27 mouse cellular contexts compared by ENCODE assay signal in the genomic region with DNA sequence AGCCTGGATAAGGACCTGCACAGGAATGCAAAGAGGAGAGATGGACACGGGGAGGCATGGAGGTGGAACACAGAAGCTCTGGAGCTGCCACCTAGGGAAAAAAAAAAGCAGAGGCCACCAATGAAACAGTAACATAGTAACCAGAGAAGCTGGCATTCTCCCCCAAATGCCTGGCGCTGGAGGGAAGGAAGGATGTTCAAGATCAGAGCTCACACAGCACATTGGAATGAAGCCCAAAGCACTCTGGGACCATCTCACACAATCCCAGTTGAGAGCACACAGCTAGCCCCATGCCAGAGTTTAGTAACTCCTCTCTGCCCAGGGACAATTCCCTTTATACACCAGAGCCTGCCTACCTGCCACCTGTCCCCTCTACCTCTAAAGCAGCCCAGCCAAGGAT. TPM values are rescaled to one million over a fixed set of nuclear protein-coding genes. Genes with fewer than 3 reads are reported as not detected.
DNase-seq lines count a peak whose midpoint lies in the region; ATAC-seq and TF ChIP-seq lines count a peak whose summit lies in the region.
"Had no signal": no experiment of that assay in that cellular context is flagged by ENCODE, and none has a peak within 500 bp of the region (broad histone marks: within the 10 kb centered on the region; RNA-seq: fewer than 3 reads in every experiment).

No protein-coding gene starts in this region.

- H3K4me1 ChIP-seq in heart, embryonic 12.5 days (replicated peaks) = peaks cover 98% of the 10 kb centered on the region
- peaks cover 17% of the 10 kb centered on the region for H3K4me1 ChIP-seq in kidney, adult 2 months (ENCODE audit: control insufficient read depth, insufficient read depth, low read length)
- H3K4me1 ChIP-seq in lung, postnatal 0 days (ENCODE audit: insufficient read depth, low read depth, low read length) = peaks cover 65% of the 10 kb centered on the region

- H3K27me3 ChIP-seq in heart, embryonic 12.5 days (replicated peaks) = no peaks in the 10 kb centered on the region
- H3K27me3 ChIP-seq in kidney, adult 2 months (replicated peaks; ENCODE audit: control insufficient read depth, insufficient read depth, low read length) = no peaks in the 10 kb centered on the region
- no peaks in the 10 kb centered on the region for H3K27me3 ChIP-seq in lung, postnatal 0 days (replicated peaks; ENCODE audit: insufficient read depth, low read length)
- H3K27me3 ChIP-seq: forebrain, embryonic 13.5 days; limb, embryonic 15.5 days; midbrain, embryonic 15.5 days; neural tube, embryonic 12.5 days; Patski had no signal

- no peak for TF ChIP-seq CTCF in kidney, adult 2 months (conservative IDR thresholded peaks at IDR 0.05; ENCODE audit: insufficient read depth, insufficient read length, low read depth, low read length)
- TF ChIP-seq CTCF in lung, postnatal 0 days (IDR thresholded peaks at IDR 0.05) = no peak

- no peak overlapping the region for H3K4me3 ChIP-seq in heart, embryonic 12.5 days
- no peak overlapping the region for H3K4me3 ChIP-seq in kidney, adult 2 months (ENCODE audit: insufficient read depth, low read depth, low read length)
- no peak overlapping the region for H3K4me3 ChIP-seq in lung, postnatal 0 days (ENCODE audit: low read depth, low read length)
- H3K4me3 ChIP-seq: forebrain, embryonic 13.5 days; gastrocnemius, adult 2 months; left cerebral cortex, adult 2 months; limb, embryonic 15.5 days; midbrain, embryonic 15.5 days; neural tube, embryonic 12.5 days had no signal

- peak overlapping the region; percentile 2 for H3K27ac ChIP-seq in heart, embryonic 12.5 days (ENCODE audit: poor library complexity, severe bottlenecking)
- H3K27ac ChIP-seq in kidney, adult 2 months (ENCODE audit: insufficient read depth, low read depth, low read length) = no peak overlapping the region
- H3K27ac ChIP-seq in lung, postnatal 0 days (ENCODE audit: low read length) = peak overlapping the region; percentile 40; the same call in 1 of the 2 replicates
- H3K27ac ChIP-seq: forebrain, embryonic 13.5 days; gastrocnemius, adult 2 months; hindbrain, embryonic 14.5 days; kidney, postnatal 0 days; left cerebral cortex, adult 2 months; limb, embryonic 15.5 days; liver, embryonic 14.5 days; midbrain, embryonic 15.5 days; neural tube, embryonic 12.5 days had no signal

- 47% methylated on average over 2 of the region's 2 CpGs for WGBS in heart, embryonic 12.5 days
- WGBS in kidney, adult 2 months = 16% methylated on average over 2 of the region's 2 CpGs
- WGBS in lung, postnatal 0 days = 40% methylated on average over 2 of the region's 2 CpGs

- intact Hi-C loops in heart, postnatal 25 days (cut with DNase I) = no loop called here

- no peaks in the 10 kb centered on the region for H3K9me3 ChIP-seq in heart, embryonic 12.5 days (replicated peaks)
- no peaks in the 10 kb centered on the region for H3K9me3 ChIP-seq in lung, postnatal 0 days (ENCODE audit: low read length)
- H3K9me3 ChIP-seq: forebrain, embryonic 13.5 days; G1E; limb, embryonic 15.5 days; midbrain, embryonic 15.5 days; neural tube, embryonic 12.5 days had no signal

- peaks cover 7% of the 10 kb centered on the region; the same call in 1 of the 2 replicates for H3K36me3 ChIP-seq in heart, embryonic 12.5 days
- no peaks in the 10 kb centered on the region for H3K36me3 ChIP-seq in kidney, adult 2 months (ENCODE audit: control insufficient read depth, insufficient read depth, low read length)
- H3K36me3 ChIP-seq in lung, postnatal 0 days (ENCODE audit: insufficient read depth, low read length) = no peaks in the 10 kb centered on the region
- H3K36me3 ChIP-seq: G1E; limb, embryonic 15.5 days; midbrain, embryonic 15.5 days; neural tube, embryonic 12.5 days had no signal

- TF ChIP-seq POLR2A in kidney, adult 2 months (IDR thresholded peaks at IDR 0.05; ENCODE audit: low read depth, low read length) = no peak

- no peak for DNase-seq in heart, postnatal 25 days (ENCODE audit: low spot score)
- DNase-seq in kidney, adult 2 months = peak; percentile 61
- DNase-seq in kidney, adult 18-20 months = no peak
- no peak for DNase-seq in lung, postnatal 0 days (ENCODE audit: low spot score)
- no peak for DNase-seq in lung, postnatal 25 days (ENCODE audit: low spot score)
- no peak for DNase-seq in urinary bladder, adult 2 months (ENCODE audit: low spot score)
- DNase-seq: adrenal gland, postnatal 36 days; cerebellum, adult 11-12 months; cerebellum, postnatal 10 days; gastrocnemius, adult 2 months; heart, postnatal 14 days; lung, postnatal 4 days; retina, postnatal 1 day; right cerebral cortex, postnatal 25 days; spleen, adult 18-20 months had no signal

- no peak overlapping the region for H3K9ac ChIP-seq in heart, embryonic 12.5 days
- H3K9ac ChIP-seq in lung, postnatal 0 days (replicated peaks; ENCODE audit: low read depth) = no peak overlapping the region
- H3K9ac ChIP-seq: forebrain, embryonic 13.5 days; hindbrain, embryonic 14.5 days; limb, embryonic 15.5 days; liver, embryonic 14.5 days; midbrain, embryonic 15.5 days; neural tube, embryonic 12.5 days had no signal

- TF ChIP-seq EP300 in lung, postnatal 0 days (IDR thresholded peaks at IDR 0.05) = no peak

- H3K4me2 ChIP-seq in heart, embryonic 12.5 days = no peak overlapping the region
- no peak overlapping the region for H3K4me2 ChIP-seq in lung, postnatal 0 days (replicated peaks; ENCODE audit: low read depth, low read length)
- H3K4me2 ChIP-seq: forebrain, embryonic 13.5 days; hindbrain, embryonic 14.5 days; limb, embryonic 15.5 days; midbrain, embryonic 15.5 days; neural tube, embryonic 12.5 days had no signal

- no peak for ATAC-seq in heart, embryonic 12.5 days (ENCODE audit: insufficient number of reproducible peaks, low FRiP score)
- ATAC-seq in lung, postnatal 0 days = no peak
- ATAC-seq: forebrain, embryonic 13.5 days; inflammation-experienced regulatory T-cells, adult 6 months; midbrain, embryonic 15.5 days; Patski had no signal

RNA-seq across cellular contexts. Expression of a gene that starts 34.1 kb away (rescaled TPM):
- 63.6 and 65.0 TPM in 2 replicates for polyA plus RNA-seq in heart, embryonic 12.5 days (2016; fragmentation: Nextera tagmentation; extraction: Ambion mirVana)
- 10 to 100 TPM; 33.9 to 38.3 TPM for total RNA-seq in heart, postnatal 25 days (2021)
- polyA plus RNA-seq in kidney, adult 2 months (2012; rRNA removed) = 31.3 and 32.6 TPM in 2 replicates
- polyA plus RNA-seq in lung, postnatal 0 days (2015; fragmentation: Nextera tagmentation; extraction: Ambion mirVana) = 30.0 and 31.0 TPM in 2 replicates
- 435 and 605 TPM in 2 replicates for polyA plus RNA-seq in urinary bladder, adult 2 months (2012; rRNA removed)
